Mouse (Mus musculus): ENCODE measurements around the gene Tekt5. TPM values are rescaled to one million over a fixed set of nuclear protein-coding genes. Genes with fewer than 3 reads are reported as not detected.
A peak's percentile ranks its signal among the peaks of the same experiment; 100 is the strongest.

Gene Tekt5
- polyA plus RNA-seq, 1 experiment from 2014 or later, result not detected

DNA sequence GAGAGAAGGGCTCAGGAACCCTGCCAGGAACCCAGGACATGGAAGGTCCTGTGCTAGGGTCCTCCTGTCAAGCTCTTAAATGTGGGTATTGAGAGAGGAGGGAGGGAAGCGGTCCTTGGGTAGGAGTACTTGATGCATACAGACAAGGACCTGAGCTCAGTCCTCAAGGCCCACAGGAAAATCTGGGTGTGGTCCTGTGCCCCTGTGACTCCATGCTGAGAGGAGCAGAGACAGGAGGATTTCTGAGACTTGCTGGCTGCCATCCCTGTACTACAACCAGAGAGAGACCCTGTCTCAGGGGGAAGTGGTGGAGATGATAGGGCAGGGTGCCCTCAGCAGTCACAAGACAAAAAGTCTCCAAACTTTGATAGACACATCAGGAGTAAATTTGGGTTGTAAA, 25.3 kb downstream of the Tekt5 start:
- H3K4me2 ChIP-seq (ENCODE audit: low read depth, low read length, severe bottlenecking), result no peak overlapping the region
- H3K27ac ChIP-seq (ENCODE audit: low read depth, low read length), result no peak overlapping the region
- DNase-seq (ENCODE audit: low spot score), result no peak
- no peak for ATAC-seq (replicated peaks; ENCODE audit: low FRiP score)
- WGBS, result 76% methylated on average over 1 of the region's 1 CpGs
- no peaks in the 10 kb centered on the region for H3K36me3 ChIP-seq (ENCODE audit: control insufficient read depth, insufficient read depth, low read length)
- no peaks in the 10 kb centered on the region for H3K4me1 ChIP-seq (replicated peaks; ENCODE audit: control insufficient read depth, insufficient read depth, low read length)
- H3K9me3 ChIP-seq (ENCODE audit: control insufficient read depth, low read length), result no peaks in the 10 kb centered on the region
- no peak overlapping the region for H3K9ac ChIP-seq (ENCODE audit: low read length)
- no peaks in the 10 kb centered on the region for H3K27me3 ChIP-seq (ENCODE audit: control insufficient read depth, insufficient read depth, low read length)
- no peak overlapping the region for H3K4me3 ChIP-seq (ENCODE audit: low read depth, low read length)

DNA sequence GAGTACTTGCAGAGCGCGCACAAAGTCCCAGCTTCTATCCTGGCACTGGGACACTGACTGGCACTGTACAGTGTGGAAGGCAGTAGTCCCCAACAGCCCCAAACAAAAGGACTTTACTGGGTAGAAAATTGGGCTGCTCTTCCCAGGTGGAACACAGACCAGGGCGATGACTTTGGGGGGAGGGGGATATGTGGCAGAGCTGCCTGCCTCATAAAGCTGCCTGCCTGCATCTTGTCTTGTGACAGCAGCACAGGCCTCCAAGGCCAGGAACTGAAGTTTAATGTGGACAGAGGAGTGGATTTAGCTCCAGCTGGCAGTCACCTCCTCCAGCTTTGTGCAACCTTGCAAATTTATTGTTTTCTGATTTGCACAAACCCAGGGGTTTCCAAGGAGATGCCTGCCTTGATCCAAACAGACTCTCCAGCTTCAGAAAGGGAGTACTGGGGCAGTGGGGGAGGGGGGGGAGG, 25.8 kb downstream of the Tekt5 start:
- DNase-seq (ENCODE audit: low spot score) (no peak), ATAC-seq (replicated peaks; ENCODE audit: low FRiP score) (no peak)
- H3K36me3 ChIP-seq (ENCODE audit: control insufficient read depth, insufficient read depth, low read length), result no peaks in the 10 kb centered on the region
- H3K27me3 ChIP-seq (ENCODE audit: control insufficient read depth, insufficient read depth, low read length), result no peaks in the 10 kb centered on the region
- no peaks in the 10 kb centered on the region for H3K4me1 ChIP-seq (replicated peaks; ENCODE audit: control insufficient read depth, insufficient read depth, low read length)
- H3K4me2 ChIP-seq (ENCODE audit: low read depth, low read length, severe bottlenecking), result no peak overlapping the region
- no peak overlapping the region for H3K9ac ChIP-seq (ENCODE audit: low read length)
- H3K9me3 ChIP-seq (ENCODE audit: control insufficient read depth, low read length), result no peaks in the 10 kb centered on the region
- no peak overlapping the region for H3K4me3 ChIP-seq (ENCODE audit: low read depth, low read length)
- H3K27ac ChIP-seq (ENCODE audit: low read depth, low read length), result no peak overlapping the region
- 76% methylated on average over 3 of the region's 3 CpGs for WGBS

DNA sequence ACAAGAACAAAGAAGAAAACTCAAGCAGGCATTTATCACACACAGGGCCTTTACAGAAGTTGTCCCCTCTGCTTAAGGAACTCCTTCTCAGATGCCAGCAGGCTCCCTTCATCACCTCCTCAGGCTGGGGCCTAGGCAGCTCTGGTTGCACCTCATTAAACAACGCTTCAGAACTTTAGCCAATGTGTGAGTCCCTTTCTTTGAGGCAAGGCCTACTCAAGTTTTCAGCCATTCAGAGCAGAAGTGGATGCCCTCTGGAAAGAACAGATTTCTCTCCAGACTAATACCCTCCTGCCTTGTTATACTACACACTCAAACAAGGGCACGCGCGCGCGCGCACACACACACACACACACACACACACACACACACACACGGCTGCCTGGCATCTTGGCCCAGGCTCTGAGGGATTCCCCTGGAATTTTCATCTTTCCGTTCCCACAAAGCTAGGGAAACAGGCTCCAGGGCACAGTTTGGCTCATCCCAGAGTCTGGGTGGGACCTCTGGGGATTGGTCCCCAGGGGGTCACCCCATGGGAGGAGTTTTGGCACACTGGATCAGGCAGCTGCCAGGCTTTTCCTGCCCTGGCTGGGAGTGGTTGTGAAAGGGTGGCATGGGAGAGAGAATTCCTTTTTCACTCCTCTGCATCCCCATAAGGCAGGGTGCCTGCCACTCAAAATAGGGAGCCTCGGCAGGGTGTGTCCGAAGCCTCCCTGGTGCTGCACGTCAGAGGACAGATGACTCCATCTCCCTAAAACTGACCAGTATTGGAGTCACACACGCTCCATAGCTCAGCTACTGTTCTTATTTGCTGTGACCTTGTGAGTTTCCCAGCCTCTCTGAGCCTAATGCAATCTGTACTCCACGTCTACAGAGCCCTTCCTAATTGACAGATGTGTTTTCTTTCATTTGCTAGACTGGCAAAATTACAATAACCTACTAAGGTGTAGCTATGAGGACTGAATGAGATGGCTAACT, 28.8 kb downstream of the Tekt5 start:
- Histone ChIP-seq H3K9me3 (ENCODE audit: control insufficient read depth, low read length) (no peaks in the 10 kb centered on the region), H3K27me3 (ENCODE audit: control insufficient read depth, insufficient read depth, low read length) (no peaks in the 10 kb centered on the region), H3K4me3 (ENCODE audit: low read depth, low read length) (no peak overlapping the region), H3K36me3 (ENCODE audit: control insufficient read depth, insufficient read depth, low read length) (no peaks in the 10 kb centered on the region), H3K4me2 (ENCODE audit: low read depth, low read length, severe bottlenecking) (no peak overlapping the region), H3K9ac (ENCODE audit: low read length) (no peak overlapping the region), H3K4me1 (replicated peaks; ENCODE audit: control insufficient read depth, insufficient read depth, low read length) (no peaks in the 10 kb centered on the region), H3K27ac (ENCODE audit: low read depth, low read length) (no peak overlapping the region)
- DNase-seq (ENCODE audit: low spot score), result no peak
- ATAC-seq (replicated peaks; ENCODE audit: low FRiP score), result 0 out of 2 replicates have a peak, but pooled peaks have one; percentile 12
- 79% methylated on average over 14 of the region's 14 CpGs for whole genome bisulfite sequencing

DNA sequence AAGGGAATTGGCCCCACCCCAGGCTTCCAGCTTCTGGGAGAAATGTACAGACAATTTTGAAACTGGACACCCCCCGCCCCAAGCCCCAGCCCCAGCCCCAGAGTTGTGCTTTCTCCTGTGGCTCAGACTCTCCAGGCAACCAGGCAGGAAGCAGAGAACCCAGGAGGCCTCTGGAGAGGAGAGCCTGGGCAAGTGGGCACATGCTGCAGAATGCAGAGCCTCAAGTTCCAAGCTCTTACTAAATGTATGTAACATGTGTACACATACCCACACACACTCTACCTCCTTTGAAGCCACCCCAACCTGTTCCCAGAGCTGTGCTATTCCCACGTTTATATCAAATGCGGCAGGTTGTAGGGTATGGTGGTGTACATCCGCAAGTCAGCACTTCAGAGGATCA, 29.5 kb downstream of the Tekt5 start:
- H3K36me3 ChIP-seq (ENCODE audit: control insufficient read depth, insufficient read depth, low read length), result no peaks in the 10 kb centered on the region
- WGBS, result 88% methylated on average over 4 of the region's 4 CpGs
- ATAC-seq (replicated peaks; ENCODE audit: low FRiP score) (no peak), DNase-seq (ENCODE audit: low spot score) (no peak)
- H3K4me3 ChIP-seq (ENCODE audit: low read depth, low read length), result no peak overlapping the region
- no peaks in the 10 kb centered on the region for H3K9me3 ChIP-seq (ENCODE audit: control insufficient read depth, low read length)
- H3K27me3 ChIP-seq (ENCODE audit: control insufficient read depth, insufficient read depth, low read length), result no peaks in the 10 kb centered on the region
- H3K4me1 ChIP-seq (replicated peaks; ENCODE audit: control insufficient read depth, insufficient read depth, low read length), result no peaks in the 10 kb centered on the region
- no peak overlapping the region for H3K27ac ChIP-seq (ENCODE audit: low read depth, low read length)
- H3K4me2 ChIP-seq (ENCODE audit: low read depth, low read length, severe bottlenecking), result no peak overlapping the region
- no peak overlapping the region for H3K9ac ChIP-seq (ENCODE audit: low read length)

DNA sequence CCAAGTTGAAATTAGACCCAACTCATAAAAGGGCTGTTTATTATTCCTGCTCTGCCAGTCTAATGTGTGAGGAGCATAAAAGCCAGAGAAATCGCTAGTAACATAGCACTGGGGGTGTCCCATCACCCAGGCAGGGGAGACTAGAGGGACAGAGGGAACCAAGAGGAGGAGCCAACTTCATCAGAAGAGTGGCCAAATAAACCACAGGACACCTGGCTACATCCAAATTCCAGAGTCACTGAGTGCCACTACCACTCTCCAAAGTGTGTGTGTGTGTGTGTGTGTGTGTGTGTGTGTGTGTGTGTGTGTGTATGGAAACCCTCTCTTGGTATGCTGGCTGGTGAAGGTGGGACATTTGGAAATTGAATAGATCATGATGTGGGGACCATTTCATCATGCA, 32.2 kb downstream of the Tekt5 start:
- Histone ChIP-seq H3K9me3 (ENCODE audit: control insufficient read depth, low read length) (no peaks in the 10 kb centered on the region), H3K27me3 (ENCODE audit: control insufficient read depth, insufficient read depth, low read length) (no peaks in the 10 kb centered on the region), H3K4me2 (ENCODE audit: low read depth, low read length, severe bottlenecking) (no peak overlapping the region), H3K9ac (ENCODE audit: low read length) (no peak overlapping the region), H3K4me1 (replicated peaks; ENCODE audit: control insufficient read depth, insufficient read depth, low read length) (no peaks in the 10 kb centered on the region), H3K27ac (ENCODE audit: low read depth, low read length) (no peak overlapping the region), H3K36me3 (ENCODE audit: control insufficient read depth, insufficient read depth, low read length) (no peaks in the 10 kb centered on the region), H3K4me3 (ENCODE audit: low read depth, low read length) (no peak overlapping the region)
- 75% methylated on average over 1 of the region's 1 CpGs for WGBS
- no peak for ATAC-seq (replicated peaks; ENCODE audit: low FRiP score)
- no peak for DNase-seq (ENCODE audit: low spot score)

DNA sequence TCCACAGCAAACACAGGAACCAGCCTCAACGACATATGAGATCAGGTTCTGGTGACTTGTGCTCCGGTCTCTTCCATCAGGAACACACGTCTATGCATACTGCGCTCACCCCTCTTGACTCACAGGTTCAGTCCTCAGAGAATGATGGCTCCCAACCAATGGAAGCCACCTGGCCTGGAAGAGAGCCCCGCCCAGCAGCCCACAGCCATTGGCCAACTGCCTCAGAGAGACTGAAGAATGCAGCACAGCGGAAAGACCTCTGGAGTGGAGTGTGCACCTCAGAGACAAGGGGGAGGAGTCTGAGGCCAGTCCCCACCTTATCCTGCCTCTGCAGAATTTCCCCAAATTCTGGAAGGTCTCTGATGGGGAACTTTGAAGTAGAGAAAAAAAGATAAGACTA, 36.0 kb downstream of the Tekt5 start:
- no peaks in the 10 kb centered on the region for H3K36me3 ChIP-seq (ENCODE audit: control insufficient read depth, insufficient read depth, low read length)
- ATAC-seq (replicated peaks; ENCODE audit: low FRiP score) (no peak), DNase-seq (ENCODE audit: low spot score) (no peak)
- no peaks in the 10 kb centered on the region for H3K9me3 ChIP-seq (ENCODE audit: control insufficient read depth, low read length)
- no peak overlapping the region for H3K4me2 ChIP-seq (ENCODE audit: low read depth, low read length, severe bottlenecking)
- no peak overlapping the region for H3K4me3 ChIP-seq (ENCODE audit: low read depth, low read length)
- no peak overlapping the region for H3K9ac ChIP-seq (ENCODE audit: low read length)
- H3K4me1 ChIP-seq (replicated peaks; ENCODE audit: control insufficient read depth, insufficient read depth, low read length), result no peaks in the 10 kb centered on the region
- H3K27ac ChIP-seq (ENCODE audit: low read depth, low read length), result no peak overlapping the region
- 85% methylated on average over 6 of the region's 6 CpGs for WGBS
- H3K27me3 ChIP-seq (ENCODE audit: control insufficient read depth, insufficient read depth, low read length), result no peaks in the 10 kb centered on the region

DNA sequence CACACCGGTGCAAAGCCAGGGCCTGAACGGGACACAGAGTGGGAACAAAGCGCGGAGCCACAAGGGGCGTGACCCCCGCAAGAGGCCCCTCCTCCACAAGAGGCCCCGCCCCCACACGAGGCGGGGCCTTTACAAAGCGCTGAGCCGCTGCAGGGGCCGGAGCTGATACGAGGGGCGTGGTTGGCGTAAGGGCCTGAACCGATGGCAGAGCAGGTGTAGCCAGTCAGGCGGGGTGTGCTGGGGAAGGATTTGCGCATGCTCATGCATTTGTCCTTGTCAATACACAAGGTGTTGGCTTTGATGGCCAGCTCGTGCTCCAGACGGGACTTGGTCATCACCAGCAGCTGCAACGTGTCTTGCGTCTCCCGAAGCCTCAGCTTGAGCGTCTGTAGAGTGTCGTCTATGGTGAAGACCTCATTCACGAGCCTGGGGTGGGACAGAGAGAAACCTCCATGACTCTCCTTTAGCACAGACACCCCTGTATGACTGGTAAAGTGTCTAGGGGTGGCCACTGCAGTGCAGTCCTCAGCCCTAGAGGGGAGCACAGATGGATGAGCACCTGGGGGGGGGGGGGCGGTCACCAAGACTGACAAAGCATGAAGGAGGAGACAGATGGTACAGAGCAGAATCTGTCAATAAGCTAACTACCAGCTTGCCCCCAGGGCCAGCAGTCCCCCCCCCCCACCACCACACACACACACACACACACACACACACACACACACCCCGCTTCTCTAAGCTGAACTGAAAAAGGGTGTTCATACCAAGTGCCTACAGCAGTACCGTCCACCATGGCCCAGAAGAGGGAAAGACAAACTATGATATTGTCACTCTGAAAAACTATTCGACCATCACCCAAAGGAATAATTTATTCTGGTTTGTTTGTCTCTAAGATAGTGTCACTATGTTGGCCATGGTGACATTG, 37.0 kb downstream of the Tekt5 start:
- Histone ChIP-seq H3K27me3 (ENCODE audit: control insufficient read depth, insufficient read depth, low read length) (no peaks in the 10 kb centered on the region), H3K4me1 (replicated peaks; ENCODE audit: control insufficient read depth, insufficient read depth, low read length) (no peaks in the 10 kb centered on the region), H3K36me3 (ENCODE audit: control insufficient read depth, insufficient read depth, low read length) (no peaks in the 10 kb centered on the region), H3K27ac (ENCODE audit: low read depth, low read length) (no peak overlapping the region), H3K4me2 (ENCODE audit: low read depth, low read length, severe bottlenecking) (peak overlapping the region; percentile 37), H3K4me3 (ENCODE audit: low read depth, low read length) (peak overlapping the region; percentile 8), H3K9ac (ENCODE audit: low read length) (no peak overlapping the region), H3K9me3 (ENCODE audit: control insufficient read depth, low read length) (no peaks in the 10 kb centered on the region)
- WGBS, result 16% methylated on average over 30 of the region's 30 CpGs
- peak; percentile 92 for ATAC-seq (replicated peaks; ENCODE audit: low FRiP score)
- DNase-seq (ENCODE audit: low spot score), result peak; percentile 86

DNA sequence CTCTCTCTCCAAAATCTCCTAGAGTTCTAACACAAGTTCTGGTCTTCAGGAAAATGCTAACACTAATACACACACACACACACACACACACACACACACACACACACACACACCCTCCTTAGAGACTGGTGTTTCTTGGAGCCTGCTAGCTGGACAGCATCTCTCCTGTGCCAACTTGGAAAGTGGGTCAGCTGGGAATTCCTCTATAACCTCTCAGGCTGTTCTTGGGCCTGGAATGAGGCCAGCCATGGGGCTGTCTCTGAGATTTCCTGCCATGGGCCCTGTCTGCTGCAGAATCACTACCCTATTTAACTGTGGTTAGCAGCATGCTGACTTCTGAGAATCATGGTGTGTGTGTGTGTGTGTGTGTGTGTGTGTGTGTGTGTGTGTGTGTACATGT, 40.3 kb downstream of the Tekt5 start:
- ATAC-seq (replicated peaks; ENCODE audit: low FRiP score), result no peak
- Histone ChIP-seq H3K9me3 (ENCODE audit: control insufficient read depth, low read length) (no peaks in the 10 kb centered on the region), H3K27ac (ENCODE audit: low read depth, low read length) (no peak overlapping the region), H3K4me1 (replicated peaks; ENCODE audit: control insufficient read depth, insufficient read depth, low read length) (no peaks in the 10 kb centered on the region), H3K4me2 (ENCODE audit: low read depth, low read length, severe bottlenecking) (no peak overlapping the region), H3K36me3 (ENCODE audit: control insufficient read depth, insufficient read depth, low read length) (no peaks in the 10 kb centered on the region), H3K4me3 (ENCODE audit: low read depth, low read length) (no peak overlapping the region), H3K9ac (ENCODE audit: low read length) (no peak overlapping the region), H3K27me3 (ENCODE audit: control insufficient read depth, insufficient read depth, low read length) (no peaks in the 10 kb centered on the region)
- no peak for DNase-seq (ENCODE audit: low spot score)

Data from forebrain, embryonic 11.5 days (tissue).